Mouse (Mus musculus) hindbrain, embryonic 12.5 days (tissue): ENCODE measurements around the gene Gm21698. TPM values are rescaled to one million over a fixed set of nuclear protein-coding genes. Genes with fewer than 3 reads are reported as not detected.

Source experiments
- polyA plus RNA-seq: library from polyadenylated mRNA; unstranded; fragments of >200 nt; fragmentation: Nextera tagmentation; extraction: Ambion mirVana; gene quantifications from 2 replicates; pipeline ENCODE4 v1.2.1, GENCODE M21; 2016

Gene Gm21698
- polyA plus RNA-seq, 1 experiment from 2014 or later = not detected

Other genes starting within 250 kb of the Gm21698 start
- 9.4 and 10.0 TPM in 2 replicates for gene Actr3b, start 228.7 kb downstream of the Gm21698 start, polyA plus RNA-seq
- gene Gm21663, start 46.3 kb downstream of the Gm21698 start, polyA plus RNA-seq = not detected in 2 replicates
- not detected in 2 replicates for gene Gm21671, start 34.2 kb downstream of the Gm21698 start, polyA plus RNA-seq
- 0.08 TPM in 1 of 2 replicates, not detected in the other for gene Gm21680, start 16.0 kb downstream of the Gm21698 start, polyA plus RNA-seq
- not detected in 2 replicates for gene Gm1979, start 16.1 kb upstream of the Gm21698 start, polyA plus RNA-seq
- not detected in 2 replicates for gene Gm5862, start 34.3 kb upstream of the Gm21698 start, polyA plus RNA-seq
- gene Speer4a, start 50.9 kb upstream of the Gm21698 start, polyA plus RNA-seq = not detected in 2 replicates
- not detected in 2 replicates for gene Gm7347, start 69.9 kb upstream of the Gm21698 start, polyA plus RNA-seq
- not detected in 2 replicates for gene Gm10471, start 100.6 kb upstream of the Gm21698 start, polyA plus RNA-seq
- gene 5031410I06Rik, start 116.7 kb upstream of the Gm21698 start, polyA plus RNA-seq = not detected in 2 replicates
- gene Gm10220, start 132.8 kb upstream of the Gm21698 start, polyA plus RNA-seq = not detected in 2 replicates